Mouse (Mus musculus) heart, embryonic 14.5 days (tissue): ENCODE results near the gene Brca1. TPM values are rescaled to one million over a fixed set of nuclear protein-coding genes. Genes with fewer than 3 reads are reported as not detected.

Experiments
- ATAC-seq: fragments of 200-750 bp; cut with Nextera tagmentation; 2 replicates; pipeline ENCODE4 v1.8.0; 2017; ENCODE audit warnings: low read depth, moderate TSS enrichment; ENCODE audit not compliant: insufficient number of reproducible peaks, insufficient read depth, low FRiP score
- H3K27ac ChIP-seq, 2 experiments: fragments of 200-500 bp in 1 of 2; fragments of 300-500 bp in 1 of 2; sonication (generic) in 1 of 2; replicated peaks in 1 of 2; 2 replicates each; pipeline ENCODE4 v1.5.1; 2012 to 2014; ENCODE audit warnings: low read depth in 2 of 2, low read length in 2 of 2, control low read depth in 1 of 2, mild to moderate bottlenecking in 1 of 2, mixed read lengths in 1 of 2; ENCODE audit not compliant: control insufficient read depth in 1 of 2, insufficient read depth in 1 of 2
- H3K27me3 ChIP-seq: fragments of 300-500 bp; sonication (generic); 2 replicates; pipeline ENCODE4 v1.6.1; 2014; ENCODE audit warnings: mild to moderate bottlenecking, low read length, control low read depth; ENCODE audit not compliant: control insufficient read depth, insufficient read depth
- H3K36me3 ChIP-seq: fragments of 300-500 bp; sonication (generic); 2 replicates; pipeline ENCODE4 v1.6.1; 2014; ENCODE audit warnings: mild to moderate bottlenecking, control low read depth, low read length, mixed read lengths; ENCODE audit not compliant: control insufficient read depth, insufficient read depth
- H3K4me1 ChIP-seq, 2 experiments: fragments of 200-500 bp in 1 of 2; fragments of 300-500 bp in 1 of 2; sonication (generic) in 1 of 2; 2 replicates each; pipeline ENCODE4 v1.6.1; 2012 to 2014; ENCODE audit warnings: low read length in 2 of 2, control low read depth in 1 of 2, mixed read lengths in 1 of 2; ENCODE audit not compliant: control insufficient read depth in 2 of 2, insufficient read depth in 2 of 2
- H3K4me2 ChIP-seq: fragments of 300-500 bp; sonication (generic); 2 replicates; pipeline ENCODE4 v1.6.1; 2014; ENCODE audit warnings: mild to moderate bottlenecking, low read length
- H3K4me3 ChIP-seq, 2 experiments: fragments of 200-500 bp in 1 of 2; fragments of 300-500 bp in 1 of 2; sonication (generic) in 1 of 2; 2 replicates each; pipeline ENCODE4 v1.5.1; 2012 to 2014; ENCODE audit warnings: low read length in 2 of 2, mild to moderate bottlenecking in 2 of 2, control low read depth in 1 of 2, low read depth in 1 of 2, moderate library complexity in 1 of 2; ENCODE audit not compliant: control insufficient read depth in 1 of 2, insufficient read depth in 1 of 2
- H3K9ac ChIP-seq: fragments of 300-500 bp; sonication (generic); 2 replicates; pipeline ENCODE4 v1.6.1; 2014; ENCODE audit warnings: mild to moderate bottlenecking, low read length
- H3K9me3 ChIP-seq: fragments of 300-500 bp; sonication (generic); 2 replicates; pipeline ENCODE4 v1.6.1; 2016; ENCODE audit warnings: low read length, control low read depth; ENCODE audit not compliant: control insufficient read depth
- WGBS: fragments of 180-500 bp; shearing (Covaris S2); extraction: QIAGEN DNeasy Blood & Tissue Kit; methylation state at CpG from one replicate; pipeline ENCODE4 v1.1.7; 2014; 5-methylcytosine and 5-hydroxymethylcytosine counted together
- polyA plus RNA-seq: library from polyadenylated mRNA; unstranded; fragments of >200 nt; fragmentation: Nextera tagmentation; extraction: Ambion mirVana; gene quantifications from 2 replicates; pipeline ENCODE4 v1.2.1, GENCODE M21; 2014

The Brca1 gene
- polyA plus RNA-seq, result 7.5 and 8.3 TPM in 2 replicates

- H3K9ac ChIP-seq, result peak within 1 kb of the TSS; percentile 87
- under 1% methylated on average over 43 of the region's 43 CpGs for WGBS
- H3K4me1 ChIP-seq, result peaks cover 2 to 23% of the 10 kb centered on the region in 2 experiments; a peak in 3 of 4 replicates
- H3K9me3 ChIP-seq, result no peaks in the 10 kb centered on the region
- peak within 1 kb of the TSS; percentile 77 for H3K4me2 ChIP-seq
- H3K4me3 ChIP-seq, result peak within 1 kb of the TSS; percentile 72 to 84
- peak within 1 kb of the TSS; percentile 87 to 97 for H3K27ac ChIP-seq
- no peaks in the 10 kb centered on the region for H3K27me3 ChIP-seq
- peaks cover 28% of the 10 kb centered on the region for H3K36me3 ChIP-seq
- ATAC-seq, result peak; percentile 70
These were observed at the start of gene Brca1, which contains the start of gene Nbr1 for GRCm38 (mm10) chr11:101551751-101552475. Gene Brca1, minus strand, starts transcription at chr11:101551955. Gene Nbr1, plus strand, starts transcription at chr11:101552149.

GRCm38 (mm10) chr11:101599156-101599555, 47.4 kb upstream of the Brca1 start, which contains the start of gene Gm11634:
Gene Gm11634, minus strand, starts transcription at chr11:101599256.
- H3K4me2 ChIP-seq, result no peak within 1 kb of the TSS
- WGBS, result 74% methylated on average over 6 of the region's 6 CpGs
- no peaks in the 10 kb centered on the region for H3K9me3 ChIP-seq
- peaks cover 3% of the 10 kb centered on the region; the same call in 1 of the 2 replicates for H3K27me3 ChIP-seq
- H3K9ac ChIP-seq, result no peak within 1 kb of the TSS
- no peaks in the 10 kb centered on the region for H3K36me3 ChIP-seq
- no peak for ATAC-seq
- H3K4me1 ChIP-seq, result no peaks in the 10 kb centered on the region
- H3K4me3 ChIP-seq, result no peak within 1 kb of the TSS
- H3K27ac ChIP-seq, result no peak within 1 kb of the TSS

- Histone ChIP-seq H3K9ac (no peak overlapping the region), H3K27ac (no peak overlapping the region), H3K4me2 (no peak overlapping the region), H3K9me3 (no peaks in the 10 kb centered on the region), H3K36me3 (peaks cover 11% of the 10 kb centered on the region; the same call in 1 of the 2 replicates), H3K27me3 (no peaks in the 10 kb centered on the region), H3K4me1 (no peaks in the 10 kb centered on the region), H3K4me3 (no peak overlapping the region)
- ATAC-seq, result no peak
- WGBS, result 76% methylated on average over 12 of the region's 12 CpGs
These were observed 38.4 kb upstream of the Brca1 start for GRCm38 (mm10) chr11:101589989-101590624.

GRCm38 (mm10) chr11:101589444-101589843, 37.7 kb upstream of the Brca1 start:
- no peak overlapping the region for H3K9ac ChIP-seq

GRCm38 (mm10) chr11:101588868-101589267, 37.1 kb upstream of the Brca1 start:
- no peak overlapping the region for H3K4me3 ChIP-seq
- no peak overlapping the region for H3K4me2 ChIP-seq
- H3K27me3 ChIP-seq, result no peaks in the 10 kb centered on the region
- no peak for ATAC-seq
- 84% methylated on average over 7 of the region's 7 CpGs for WGBS
- H3K36me3 ChIP-seq, result peaks cover 11% of the 10 kb centered on the region; the same call in 1 of the 2 replicates
- H3K4me1 ChIP-seq, result no peaks in the 10 kb centered on the region
- no peaks in the 10 kb centered on the region for H3K9me3 ChIP-seq
- H3K27ac ChIP-seq, result no peak overlapping the region
- no peak overlapping the region for H3K9ac ChIP-seq

More at GRCm38 (mm10) chr11:101589444-101589843, 37.7 kb upstream of the Brca1 start:
- H3K36me3 ChIP-seq, result peaks cover 11% of the 10 kb centered on the region; the same call in 1 of the 2 replicates
- WGBS, result 29% methylated on average over 5 of the region's 5 CpGs
- no peak overlapping the region for H3K4me3 ChIP-seq
- H3K9me3 ChIP-seq, result no peaks in the 10 kb centered on the region
- H3K27ac ChIP-seq, result no peak overlapping the region
- H3K4me1 ChIP-seq, result no peaks in the 10 kb centered on the region
- H3K27me3 ChIP-seq, result no peaks in the 10 kb centered on the region
- no peak for ATAC-seq
- H3K4me2 ChIP-seq, result no peak overlapping the region

- WGBS, result 90% methylated on average over 10 of the region's 10 CpGs
- ATAC-seq, result no peak
- no peak overlapping the region for H3K9ac ChIP-seq
These were observed 35.9 kb upstream of the Brca1 start for GRCm38 (mm10) chr11:101587676-101588075.

GRCm38 (mm10) chr11:101585805-101586204, 34.0 kb upstream of the Brca1 start:
- peaks cover 18% of the 10 kb centered on the region for H3K36me3 ChIP-seq
- no peak overlapping the region for H3K27ac ChIP-seq
- ATAC-seq, result no peak
- 59% methylated on average over 4 of the region's 4 CpGs for WGBS
- H3K9me3 ChIP-seq, result no peaks in the 10 kb centered on the region
- peaks cover 3 to 4% of the 10 kb centered on the region in 2 experiments; a peak in 3 of 4 replicates for H3K4me1 ChIP-seq
- H3K4me3 ChIP-seq, result no peak overlapping the region
- H3K4me2 ChIP-seq, result no peak overlapping the region
- no peaks in the 10 kb centered on the region for H3K27me3 ChIP-seq
- no peak overlapping the region for H3K9ac ChIP-seq

More at GRCm38 (mm10) chr11:101587676-101588075, 35.9 kb upstream of the Brca1 start:
- no peak overlapping the region for H3K4me3 ChIP-seq
- no peak overlapping the region for H3K4me2 ChIP-seq
- peaks cover 11% of the 10 kb centered on the region; the same call in 1 of the 2 replicates for H3K36me3 ChIP-seq
- H3K9me3 ChIP-seq, result no peaks in the 10 kb centered on the region
- H3K27me3 ChIP-seq, result no peaks in the 10 kb centered on the region
- no peak overlapping the region for H3K27ac ChIP-seq
- H3K4me1 ChIP-seq, result no peaks in the 10 kb centered on the region
